9 mouse cellular contexts compared by ENCODE assay signal in genomic region chr7:142659181-142659681, GRCm38 (mm10). TPM values are rescaled to one million over a fixed set of nuclear protein-coding genes. Genes with fewer than 3 reads are reported as not detected.
A peak's percentile ranks its signal among the peaks of the same experiment; 100 is the strongest.
DNase-seq lines count a peak whose midpoint lies in the region; ATAC-seq and TF ChIP-seq lines count a peak whose summit lies in the region.
"Had no signal": no experiment of that assay in that cellular context is flagged by ENCODE, and none has a peak within 500 bp of the region (broad histone marks: within the 10 kb centered on the region; RNA-seq: fewer than 3 reads in every experiment).

No protein-coding gene starts in this region.

- H3K4me2 ChIP-seq in embryonic facial prominence, embryonic 14.5 days (ENCODE audit: low read depth, low read length), result peak overlapping the region; percentile 67
- H3K4me2 ChIP-seq in hindbrain, embryonic 16.5 days (ENCODE audit: low read length), result peak overlapping the region; percentile 54

- peak overlapping the region; percentile 93 for H3K9ac ChIP-seq in embryonic facial prominence, embryonic 14.5 days (ENCODE audit: low read depth, low read length)
- peak overlapping the region; percentile 39; the same call in 1 of the 2 replicates for H3K9ac ChIP-seq in hindbrain, embryonic 16.5 days (ENCODE audit: low read depth, low read length)

- peaks cover 91% of the 10 kb centered on the region for H3K27me3 ChIP-seq in embryonic facial prominence, embryonic 14.5 days (replicated peaks; ENCODE audit: control insufficient read depth, insufficient read depth, low read length)
- H3K27me3 ChIP-seq in hindbrain, embryonic 16.5 days (replicated peaks; ENCODE audit: control insufficient read depth, insufficient read depth, low read length), result peaks cover 76% of the 10 kb centered on the region

- intact Hi-C loops in left cerebral cortex, postnatal 14 days (cut with DNase I), result no loop called here
- intact Hi-C loops in left cerebral cortex, postnatal 10 days (cut with DNase I), result no loop called here

- H3K36me3 ChIP-seq in embryonic facial prominence, embryonic 14.5 days (ENCODE audit: control insufficient read depth, insufficient read depth, low read length), result peaks cover 17% of the 10 kb centered on the region
- H3K36me3 ChIP-seq in hindbrain, embryonic 16.5 days (ENCODE audit: control insufficient read depth, insufficient read depth, low read length), result no peaks in the 10 kb centered on the region

- peak overlapping the region; percentile 21 for H3K4me3 ChIP-seq in lung, adult 2 months (replicated peaks; ENCODE audit: extremely low read depth, low read depth, low read length)
- peak overlapping the region; percentile 61 for H3K4me3 ChIP-seq in embryonic facial prominence, embryonic 14.5 days (ENCODE audit: low read depth, low read length)
- peak overlapping the region; percentile 39 for H3K4me3 ChIP-seq in hindbrain, embryonic 16.5 days (ENCODE audit: low read length)

- DNase-seq in lung, adult 2 months, result no peak
- no peak for DNase-seq in lung, postnatal 25 days (ENCODE audit: low spot score)
- peak; percentile 91 for DNase-seq in embryonic facial prominence, embryonic 14.5 days (ENCODE audit: low spot score)
- DNase-seq in lung, postnatal 14 days, result peak; percentile 19
- no peak for DNase-seq in left cerebral cortex, postnatal 14 days (ENCODE audit: low spot score in 2 of 2)
- DNase-seq in left cerebral cortex, postnatal 10 days (ENCODE audit: extremely low spot score in 1 of 2, low spot score in 2 of 2), result no peak

- peak overlapping the region; percentile 95 for H3K27ac ChIP-seq in embryonic facial prominence, embryonic 14.5 days (replicated peaks; ENCODE audit: low read depth, low read length)
- no peak overlapping the region for H3K27ac ChIP-seq in hindbrain, embryonic 16.5 days (ENCODE audit: low read depth, low read length)

- peak; percentile 78 for ATAC-seq in embryonic facial prominence, embryonic 14.5 days (ENCODE audit: low read depth)
- peak; percentile 43 for ATAC-seq in hindbrain, embryonic 16.5 days
- ATAC-seq in frontal cortex, adult (ENCODE audit: low TSS enrichment), result no peak

- H3K4me1 ChIP-seq in lung, adult 2 months (ENCODE audit: control insufficient read depth, insufficient read depth, low read length), result no peaks in the 10 kb centered on the region; the same call in none of the 2 replicates
- H3K4me1 ChIP-seq in embryonic facial prominence, embryonic 14.5 days (ENCODE audit: control insufficient read depth, insufficient read depth, low read length), result no peaks in the 10 kb centered on the region
- H3K4me1 ChIP-seq in hindbrain, embryonic 16.5 days (ENCODE audit: control insufficient read depth, insufficient read depth, low read depth, low read length), result peaks cover 22% of the 10 kb centered on the region

- 2% methylated on average over 48 of the region's 70 CpGs for WGBS in lung, adult 2 months
- WGBS in embryonic facial prominence, embryonic 14.5 days, result 2% methylated on average over 19 of the region's 70 CpGs
- under 1% methylated on average over 47 of the region's 70 CpGs for WGBS in hindbrain, embryonic 16.5 days

- TF ChIP-seq CTCF in lung, adult 2 months (IDR thresholded peaks at IDR 0.05; ENCODE audit: insufficient read depth, low read length), result no peak

- no peaks in the 10 kb centered on the region for H3K9me3 ChIP-seq in embryonic facial prominence, embryonic 14.5 days (ENCODE audit: control insufficient read depth, low read length)
- no peaks in the 10 kb centered on the region for H3K9me3 ChIP-seq in hindbrain, embryonic 16.5 days (ENCODE audit: control insufficient read depth, low read length)

- no peak for TF ChIP-seq POLR2A in lung, adult 2 months (IDR thresholded peaks at IDR 0.05; ENCODE audit: borderline replicate concordance, extremely low read depth, low read depth, low read length)

RNA-seq across cellular contexts. Expression of gene Igf2, which starts 7.4 kb away (rescaled TPM):
- polyA plus RNA-seq in lung, adult 2 months (2012; rRNA removed), result 16.9 and 25.4 TPM in 2 replicates
- 1,478 and 1,518 TPM in 2 replicates for polyA plus RNA-seq in embryonic facial prominence, embryonic 14.5 days (2014; fragmentation: Nextera tagmentation; extraction: Ambion mirVana)
- polyA plus RNA-seq in hindbrain, embryonic 16.5 days (2015; fragmentation: Nextera tagmentation; extraction: Ambion mirVana), result 157 and 172 TPM in 2 replicates
- total RNA-seq in left cerebral cortex, postnatal 14 days (2021), result 100 to 1,000 TPM; 179 to 218 TPM
- total RNA-seq in left cerebral cortex, postnatal 10 days (2021), result 100 to 1,000 TPM; 216 to 220 TPM

RNA-seq across cellular contexts. Expression of gene Gm49394, which starts 10.5 kb away (rescaled TPM):
- polyA plus RNA-seq in lung, adult 2 months (2012; rRNA removed), result 0.02 TPM in 1 of 2 replicates, not detected in the other
- 0.55 and 0.63 TPM in 2 replicates for polyA plus RNA-seq in embryonic facial prominence, embryonic 14.5 days (2014; fragmentation: Nextera tagmentation; extraction: Ambion mirVana)
- 0.11 TPM in 1 of 2 replicates, not detected in the other for polyA plus RNA-seq in hindbrain, embryonic 16.5 days (2015; fragmentation: Nextera tagmentation; extraction: Ambion mirVana)
- total RNA-seq in left cerebral cortex, postnatal 14 days (2021), result under 1 TPM in 1 of 2 experiments, not detected in 1; 0.11 TPM
- under 1 TPM; 0.10 to 0.21 TPM for total RNA-seq in left cerebral cortex, postnatal 10 days (2021)
- total RNA-seq: adrenal gland, adult 18-20 months had no signal

Comparison
In these comparisons a context has a peak if more than half of its experiments do, and no peak if none do; other contexts are left out.
1. DNase-seq: peak in embryonic facial prominence, embryonic 14.5 days (single experiment) and lung, postnatal 14 days (single experiment); none in lung, adult 2 months (single experiment), lung, postnatal 25 days (single experiment), left cerebral cortex, postnatal 14 days (0 of 2) and left cerebral cortex, postnatal 10 days (0 of 2).
2. Peak in every context shown above with its lines, with median percentiles within 50 percentile points of each other: H3K4me3 ChIP-seq.